Mouse (Mus musculus) megakaryocyte, embryonic 14.5 days (primary cell): ENCODE data around the gene Trappc10. TPM values are rescaled to one million over a fixed set of nuclear protein-coding genes. Genes with fewer than 3 reads are reported as not detected.

Experiments
- H3K27me3 ChIP-seq: replicated peaks from 2 replicates; pipeline ENCODE3; 2012; ENCODE audit warnings: inconsistent platforms
- H3K36me3 ChIP-seq: replicated peaks from 2 replicates; pipeline ENCODE3; 2012; ENCODE audit warnings: low read length, inconsistent platforms, mixed read lengths
- H3K4me1 ChIP-seq: 2 replicates; pipeline ENCODE4 v1.6.1; 2012; ENCODE audit warnings: inconsistent platforms
- H3K4me3 ChIP-seq: replicated peaks from 2 replicates; pipeline ENCODE3; 2012; ENCODE audit warnings: moderate library complexity, mild to moderate bottlenecking, inconsistent platforms
- H3K9me3 ChIP-seq: 2 replicates; pipeline ENCODE4 v1.6.1; 2012; ENCODE audit warnings: inconsistent platforms
- FLI1 ChIP-seq: IDR thresholded peaks from 2 replicates; pipeline ENCODE4 v1.6.1; 2012; ENCODE audit warnings: low read length, inconsistent platforms, mixed read lengths
- GATA1 ChIP-seq: IDR thresholded peaks from 3 replicates; pipeline ENCODE4 v1.6.1; 2012; ENCODE audit warnings: mixed read lengths, low read length, inconsistent platforms, borderline replicate concordance
- polyA plus RNA-seq: library from polyadenylated mRNA; stranded (reverse); fragments of >175 nt; gene quantifications from 2 replicates; pipeline ENCODE4 v1.2.3, GENCODE M21; 2012; ENCODE audit warnings: low replicate concordance; ENCODE audit not compliant: insufficient read depth

The Trappc10 gene
- polyA plus RNA-seq, 1 experiment: 11.0 TPM

GRCm38 (mm10) chr10:78164786-78165185 lies 79.7 kb downstream of the Trappc10 start:
- Histone ChIP-seq H3K9me3 (no peaks in the 10 kb centered on the region), H3K36me3 (peaks cover 85% of the 10 kb centered on the region), H3K4me3 (no peak overlapping the region), H3K27me3 (no peaks in the 10 kb centered on the region), H3K4me1 (peaks cover 58% of the 10 kb centered on the region)
- no peak for TF ChIP-seq GATA1
- no peak for TF ChIP-seq FLI1

GRCm38 (mm10) chr10:78163923-78164322 lies 80.5 kb downstream of the Trappc10 start:
- no peaks in the 10 kb centered on the region for H3K9me3 ChIP-seq
- TF ChIP-seq FLI1 (no peak), GATA1 (no peak)
- H3K4me3 ChIP-seq: peak overlapping the region; percentile 21
- H3K27me3 ChIP-seq: no peaks in the 10 kb centered on the region
- peaks cover 85% of the 10 kb centered on the region for H3K36me3 ChIP-seq
- peaks cover 60% of the 10 kb centered on the region for H3K4me1 ChIP-seq

GRCm38 (mm10) chr10:78163241-78163640 lies 81.2 kb downstream of the Trappc10 start:
- TF ChIP-seq GATA1: no peak
- no peak for TF ChIP-seq FLI1
- Histone ChIP-seq H3K9me3 (no peaks in the 10 kb centered on the region), H3K4me3 (no peak overlapping the region), H3K27me3 (peaks cover 4% of the 10 kb centered on the region), H3K36me3 (peaks cover 80% of the 10 kb centered on the region), H3K4me1 (peaks cover 53% of the 10 kb centered on the region)

GRCm38 (mm10) chr10:78162646-78163045 lies 81.8 kb downstream of the Trappc10 start:
- TF ChIP-seq GATA1 (no peak), FLI1 (no peak)
- Histone ChIP-seq H3K36me3 (peaks cover 76% of the 10 kb centered on the region), H3K4me3 (no peak overlapping the region), H3K27me3 (peaks cover 5% of the 10 kb centered on the region), H3K4me1 (peaks cover 51% of the 10 kb centered on the region), H3K9me3 (no peaks in the 10 kb centered on the region)

GRCm38 (mm10) chr10:78161096-78161495 lies 83.3 kb downstream of the Trappc10 start:
- Histone ChIP-seq H3K27me3 (peaks cover 8% of the 10 kb centered on the region), H3K9me3 (no peaks in the 10 kb centered on the region), H3K4me1 (peaks cover 47% of the 10 kb centered on the region), H3K36me3 (peaks cover 61% of the 10 kb centered on the region), H3K4me3 (peak overlapping the region; percentile 81)
- TF ChIP-seq FLI1 (no peak), GATA1 (no peak)

- Histone ChIP-seq H3K9me3 (no peaks in the 10 kb centered on the region), H3K36me3 (peaks cover 55% of the 10 kb centered on the region), H3K4me1 (peaks cover 47% of the 10 kb centered on the region), H3K27me3 (peaks cover 9% of the 10 kb centered on the region), H3K4me3 (peak overlapping the region; percentile 81)
- TF ChIP-seq GATA1 (no peak), FLI1 (no peak)
These were observed 83.9 kb downstream of the Trappc10 start for GRCm38 (mm10) chr10:78160369-78161095.

GRCm38 (mm10) chr10:78159906-78160305 lies 84.5 kb downstream of the Trappc10 start:
- peaks cover 47% of the 10 kb centered on the region for H3K4me1 ChIP-seq
- peaks cover 13% of the 10 kb centered on the region for H3K27me3 ChIP-seq
- no peak for TF ChIP-seq GATA1
- TF ChIP-seq FLI1: no peak
- peak overlapping the region; percentile 81 for H3K4me3 ChIP-seq
- H3K36me3 ChIP-seq: peaks cover 49% of the 10 kb centered on the region
- H3K9me3 ChIP-seq: no peaks in the 10 kb centered on the region

- Histone ChIP-seq H3K36me3 (peaks cover 43% of the 10 kb centered on the region), H3K9me3 (no peaks in the 10 kb centered on the region), H3K4me3 (peak overlapping the region; percentile 81), H3K4me1 (peaks cover 53% of the 10 kb centered on the region), H3K27me3 (peaks cover 15% of the 10 kb centered on the region)
- no peak for TF ChIP-seq GATA1
- no peak for TF ChIP-seq FLI1
These were observed 85.1 kb downstream of the Trappc10 start for GRCm38 (mm10) chr10:78159252-78159878.

- Histone ChIP-seq H3K9me3 (peaks cover 5% of the 10 kb centered on the region), H3K4me3 (no peak overlapping the region), H3K4me1 (peaks cover 54% of the 10 kb centered on the region), H3K27me3 (peaks cover 28% of the 10 kb centered on the region), H3K36me3 (peaks cover 30% of the 10 kb centered on the region)
- TF ChIP-seq FLI1 (no peak), GATA1 (no peak)
These were observed 86.4 kb downstream of the Trappc10 start for GRCm38 (mm10) chr10:78158041-78158440.

- peaks cover 47% of the 10 kb centered on the region for H3K4me1 ChIP-seq
- H3K4me3 ChIP-seq: no peak overlapping the region
- peaks cover 7% of the 10 kb centered on the region for H3K9me3 ChIP-seq
- H3K36me3 ChIP-seq: peaks cover 19% of the 10 kb centered on the region
- H3K27me3 ChIP-seq: peaks cover 39% of the 10 kb centered on the region
- TF ChIP-seq FLI1 (no peak), GATA1 (no peak)
These were observed 87.5 kb downstream of the Trappc10 start for GRCm38 (mm10) chr10:78156926-78157325.
